Mouse (Mus musculus) kidney, embryonic 15.5 days (tissue): ENCODE results near the gene Isg20. TPM values are rescaled to one million over a fixed set of nuclear protein-coding genes. Genes with fewer than 3 reads are reported as not detected.

Source experiments
- ATAC-seq: fragments of 200-750 bp; cut with Nextera tagmentation; replicated peaks from 2 replicates; pipeline ENCODE4 v1.8.0; 2017; ENCODE audit warnings: moderate TSS enrichment; ENCODE audit not compliant: low FRiP score
- H3K27ac ChIP-seq: fragments of 300-500 bp; sonication (generic); 2 replicates; pipeline ENCODE4 v1.5.1; 2015; ENCODE audit warnings: mild to moderate bottlenecking, inconsistent platforms
- H3K27me3 ChIP-seq: fragments of 300-500 bp; sonication (generic); 2 replicates; pipeline ENCODE4 v1.6.1; 2015; ENCODE audit warnings: inconsistent platforms
- H3K36me3 ChIP-seq: fragments of 300-500 bp; sonication (generic); 2 replicates; pipeline ENCODE4 v1.6.1; 2015; ENCODE audit warnings: inconsistent platforms
- H3K4me1 ChIP-seq: fragments of 300-500 bp; sonication (generic); 2 replicates; pipeline ENCODE4 v1.6.1; 2015; ENCODE audit warnings: inconsistent platforms
- H3K4me2 ChIP-seq: fragments of 300-500 bp; sonication (generic); 2 replicates; pipeline ENCODE4 v1.6.1; 2015; ENCODE audit warnings: moderate library complexity, mild to moderate bottlenecking, inconsistent platforms
- H3K4me3 ChIP-seq: fragments of 300-500 bp; sonication (generic); replicated peaks from 2 replicates; pipeline ENCODE4 v1.5.1; 2015; ENCODE audit warnings: mild to moderate bottlenecking, inconsistent platforms
- H3K9ac ChIP-seq: fragments of 300-500 bp; sonication (generic); 2 replicates; pipeline ENCODE4 v1.6.1; 2015; ENCODE audit warnings: mild to moderate bottlenecking, inconsistent platforms
- H3K9me3 ChIP-seq: fragments of 300-500 bp; sonication (generic); replicated peaks from 2 replicates; pipeline ENCODE4 v1.6.1; 2016; ENCODE audit warnings: inconsistent platforms
- WGBS: fragments of 180-500 bp; shearing (Covaris S2); methylation state at CpG from one replicate; pipeline ENCODE4 v1.1.7; 2015; ENCODE audit warnings: mixed read lengths; 5-methylcytosine and 5-hydroxymethylcytosine counted together
- polyA plus RNA-seq: library from polyadenylated mRNA; unstranded; fragments of >200 nt; fragmentation: Nextera tagmentation; extraction: Ambion mirVana; gene quantifications from 2 replicates; pipeline ENCODE4 v1.2.1, GENCODE M21; 2015

Gene Isg20
- polyA plus RNA-seq, 1 experiment from 2014 or later, result 4.6 TPM

DNA sequence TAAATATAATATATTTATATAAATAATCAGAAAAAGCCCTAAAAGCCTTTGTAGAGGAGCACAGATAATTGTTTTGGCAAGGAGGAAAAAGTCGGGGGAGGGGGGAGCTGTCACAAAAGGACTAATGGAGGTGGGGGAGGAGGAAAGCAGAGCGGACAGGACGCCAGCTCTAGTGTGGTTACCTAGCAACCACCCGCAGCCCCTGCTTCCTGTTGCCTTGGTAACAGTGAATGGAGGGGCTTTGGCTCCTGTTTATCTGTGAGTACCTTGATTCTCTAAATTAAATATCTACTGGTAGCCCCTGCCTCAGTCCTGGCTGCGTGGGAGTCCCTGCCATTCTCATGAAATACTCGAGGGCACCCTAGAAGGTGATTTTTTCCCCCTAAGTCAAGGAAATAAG lies 29.1 kb upstream of the Isg20 start:
- peaks cover 28% of the 10 kb centered on the region for H3K4me1 ChIP-seq
- no peak for ATAC-seq
- H3K9ac ChIP-seq, result no peak overlapping the region
- no peaks in the 10 kb centered on the region for H3K9me3 ChIP-seq
- peaks cover 94% of the 10 kb centered on the region for H3K27me3 ChIP-seq
- 3% methylated on average over 6 of the region's 6 CpGs for WGBS
- no peak overlapping the region for H3K4me2 ChIP-seq
- H3K4me3 ChIP-seq, result no peak overlapping the region
- H3K27ac ChIP-seq, result no peak overlapping the region
- no peaks in the 10 kb centered on the region for H3K36me3 ChIP-seq

- no peak overlapping the region for H3K4me2 ChIP-seq
- H3K36me3 ChIP-seq, result no peaks in the 10 kb centered on the region
- no peak overlapping the region for H3K27ac ChIP-seq
- H3K4me1 ChIP-seq, result peaks cover 28% of the 10 kb centered on the region
- ATAC-seq, result no peak
- no peak overlapping the region for H3K4me3 ChIP-seq
- H3K27me3 ChIP-seq, result peaks cover 94% of the 10 kb centered on the region
- 79% methylated on average over 5 of the region's 5 CpGs for WGBS
- no peak overlapping the region for H3K9ac ChIP-seq
- H3K9me3 ChIP-seq, result no peaks in the 10 kb centered on the region
These were observed 27.8 kb upstream of the Isg20 start for GRCm38 (mm10) chr7:78885404-78885803.

DNA sequence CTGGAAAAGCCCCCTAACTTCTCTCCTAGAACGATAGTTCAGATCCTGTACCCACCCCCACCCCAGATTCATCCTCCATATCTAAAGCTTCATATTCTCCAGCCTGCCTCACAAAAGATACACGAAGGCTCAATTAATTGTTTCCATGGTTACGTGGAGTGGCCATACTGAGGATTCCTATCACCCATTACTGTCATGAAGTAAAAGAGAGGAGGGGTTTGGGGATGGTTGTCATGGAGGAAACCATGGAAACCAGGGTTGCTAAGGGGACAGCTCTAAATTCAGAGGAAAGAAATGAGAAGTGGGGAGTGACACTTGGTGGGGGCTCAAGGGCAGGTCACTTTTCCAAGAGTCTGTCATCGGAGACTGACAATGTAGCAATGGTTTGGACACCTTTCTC lies 26.7 kb upstream of the Isg20 start:
- Histone ChIP-seq H3K36me3 (no peaks in the 10 kb centered on the region), H3K4me1 (peaks cover 24% of the 10 kb centered on the region), H3K4me3 (no peak overlapping the region), H3K9ac (no peak overlapping the region), H3K27ac (no peak overlapping the region), H3K4me2 (no peak overlapping the region), H3K9me3 (no peaks in the 10 kb centered on the region), H3K27me3 (peaks cover 85% of the 10 kb centered on the region)
- ATAC-seq, result no peak
- 71% methylated on average over 4 of the region's 4 CpGs for WGBS

DNA sequence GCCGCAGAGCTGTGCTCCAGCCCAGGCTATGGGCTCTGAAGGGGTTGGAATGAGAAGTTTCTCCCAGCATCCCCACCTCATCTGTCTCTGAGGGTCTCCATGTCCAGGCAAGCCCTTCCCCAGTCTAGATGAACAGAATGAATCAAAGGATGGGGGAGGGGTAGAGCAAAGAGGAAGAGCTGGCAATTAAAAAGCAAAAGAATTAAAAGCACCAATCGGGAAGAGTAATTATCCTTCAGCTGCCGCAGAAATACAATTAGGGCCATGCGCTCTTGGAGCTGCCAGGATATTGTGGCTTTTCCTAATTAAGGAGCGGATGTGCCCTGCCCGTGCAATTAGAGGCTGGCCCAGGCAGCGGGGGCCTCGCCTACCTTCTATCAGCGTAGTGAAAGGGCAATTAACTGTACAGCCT lies 25.8 kb upstream of the Isg20 start:
- H3K9ac ChIP-seq, result no peak overlapping the region
- peaks cover 17% of the 10 kb centered on the region for H3K4me1 ChIP-seq
- H3K36me3 ChIP-seq, result no peaks in the 10 kb centered on the region
- H3K27ac ChIP-seq, result no peak overlapping the region
- H3K4me3 ChIP-seq, result no peak overlapping the region
- 25% methylated on average over 9 of the region's 9 CpGs for WGBS
- no peaks in the 10 kb centered on the region for H3K9me3 ChIP-seq
- no peak for ATAC-seq
- H3K4me2 ChIP-seq, result no peak overlapping the region
- H3K27me3 ChIP-seq, result peaks cover 78% of the 10 kb centered on the region

DNA sequence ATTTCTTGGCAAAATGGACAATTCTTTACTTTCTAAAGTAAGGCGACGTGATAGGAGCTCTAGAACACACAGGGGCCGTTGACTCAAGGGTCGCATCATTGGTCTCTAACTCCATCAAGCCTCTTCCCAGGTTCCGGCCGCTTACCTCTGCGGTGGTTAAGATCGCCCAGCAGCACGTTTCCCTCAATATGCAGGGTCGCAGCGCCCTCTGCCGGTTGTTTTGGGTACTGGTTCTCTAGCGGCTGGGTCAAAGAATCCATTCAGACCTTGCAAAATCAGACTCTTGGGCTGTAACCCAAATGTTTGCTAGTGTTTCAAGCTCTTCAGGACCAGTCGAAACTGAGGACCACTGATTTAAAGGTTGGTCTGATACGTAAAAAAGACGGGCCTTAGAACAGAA lies 22.6 kb upstream of the Isg20 start:
- Histone ChIP-seq H3K4me2 (no peak overlapping the region), H3K4me3 (no peak overlapping the region), H3K27ac (no peak overlapping the region), H3K27me3 (peaks cover 47% of the 10 kb centered on the region), H3K9ac (no peak overlapping the region), H3K9me3 (no peaks in the 10 kb centered on the region), H3K4me1 (0 out of 2 replicates have a peak, but pooled peaks cover 5% of the 10 kb centered on the region), H3K36me3 (no peaks in the 10 kb centered on the region)
- no peak for ATAC-seq
- WGBS, result 2% methylated on average over 16 of the region's 16 CpGs

- no peak for ATAC-seq
- H3K36me3 ChIP-seq, result peaks cover 11% of the 10 kb centered on the region
- 0 out of 2 replicates have a peak, but pooled peaks cover 2% of the 10 kb centered on the region for H3K9me3 ChIP-seq
- H3K4me2 ChIP-seq, result no peak overlapping the region
- no peak overlapping the region for H3K4me3 ChIP-seq
- peaks cover 20% of the 10 kb centered on the region for H3K4me1 ChIP-seq
- no peak overlapping the region for H3K9ac ChIP-seq
- H3K27ac ChIP-seq, result no peak overlapping the region
- whole genome bisulfite sequencing, result 89% methylated on average over 10 of the region's 10 CpGs
- peaks cover 14% of the 10 kb centered on the region for H3K27me3 ChIP-seq
These were observed 19.3 kb upstream of the Isg20 start for GRCm38 (mm10) chr7:78893917-78894316.

- peak overlapping the region; percentile 96 for H3K4me3 ChIP-seq
- H3K4me2 ChIP-seq, result peak overlapping the region; percentile 81
- H3K27me3 ChIP-seq, result peaks cover 5% of the 10 kb centered on the region
- H3K36me3 ChIP-seq, result peaks cover 11% of the 10 kb centered on the region
- 0 out of 2 replicates have a peak overlapping the region, but pooled peaks have one; percentile 31 for H3K9ac ChIP-seq
- ATAC-seq, result no peak
- H3K4me1 ChIP-seq, result peaks cover 20% of the 10 kb centered on the region
- 0 out of 2 replicates have a peak, but pooled peaks cover 2% of the 10 kb centered on the region for H3K9me3 ChIP-seq
- 54% methylated on average over 13 of the region's 13 CpGs for WGBS
- peak overlapping the region; percentile 72; the same call in 1 of the 2 replicates for H3K27ac ChIP-seq
These were observed 18.1 kb upstream of the Isg20 start for GRCm38 (mm10) chr7:78895021-78895652.

- Histone ChIP-seq H3K36me3 (peaks cover 11% of the 10 kb centered on the region), H3K4me3 (peak within 1 kb of the TSS; percentile 96), H3K9me3 (0 out of 2 replicates have a peak, but pooled peaks cover 2% of the 10 kb centered on the region), H3K27me3 (no peaks in the 10 kb centered on the region), H3K9ac (peak within 1 kb of the TSS; percentile 65), H3K27ac (peak within 1 kb of the TSS; percentile 72; the same call in 1 of the 2 replicates), H3K4me2 (peak within 1 kb of the TSS; percentile 81), H3K4me1 (peaks cover 20% of the 10 kb centered on the region)
- WGBS, result 3% methylated on average over 53 of the region's 53 CpGs
- peak; percentile 98 for ATAC-seq
These were observed 17.4 kb upstream of the Isg20 start, which contains the start of gene Aen for GRCm38 (mm10) chr7:78895653-78896333. Aen (plus strand) TSS chr7:78895854.

DNA sequence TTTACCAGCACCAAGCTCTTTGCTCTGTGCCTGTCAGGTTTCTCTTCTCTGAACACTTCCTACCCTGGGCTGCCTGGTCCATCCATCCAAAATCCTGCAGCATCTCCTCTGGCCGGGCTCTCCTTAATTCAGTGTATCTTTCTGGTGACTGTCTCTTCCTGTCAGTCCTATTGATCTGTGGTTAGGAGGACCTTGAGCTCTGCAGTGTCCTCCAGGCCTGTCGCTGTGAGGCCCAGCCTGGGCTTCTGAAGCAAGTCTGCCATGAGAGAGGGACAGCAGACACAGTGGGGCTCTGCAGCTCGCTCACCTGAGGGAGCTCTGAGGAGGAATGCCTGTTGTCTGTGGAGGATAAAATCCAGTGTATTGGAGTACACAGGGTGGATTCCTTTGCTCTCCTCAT lies 15.7 kb upstream of the Isg20 start:
- WGBS, result 96% methylated on average over 3 of the region's 3 CpGs
- no peak for ATAC-seq
- peaks cover 20% of the 10 kb centered on the region for H3K4me1 ChIP-seq
- 0 out of 2 replicates have a peak, but pooled peaks cover 2% of the 10 kb centered on the region for H3K9me3 ChIP-seq
- no peak overlapping the region for H3K27ac ChIP-seq
- H3K4me2 ChIP-seq, result 0 out of 2 replicates have a peak overlapping the region, but pooled peaks have one; percentile 81
- H3K27me3 ChIP-seq, result no peaks in the 10 kb centered on the region
- H3K4me3 ChIP-seq, result no peak overlapping the region
- H3K9ac ChIP-seq, result no peak overlapping the region
- peaks cover 20% of the 10 kb centered on the region for H3K36me3 ChIP-seq

DNA sequence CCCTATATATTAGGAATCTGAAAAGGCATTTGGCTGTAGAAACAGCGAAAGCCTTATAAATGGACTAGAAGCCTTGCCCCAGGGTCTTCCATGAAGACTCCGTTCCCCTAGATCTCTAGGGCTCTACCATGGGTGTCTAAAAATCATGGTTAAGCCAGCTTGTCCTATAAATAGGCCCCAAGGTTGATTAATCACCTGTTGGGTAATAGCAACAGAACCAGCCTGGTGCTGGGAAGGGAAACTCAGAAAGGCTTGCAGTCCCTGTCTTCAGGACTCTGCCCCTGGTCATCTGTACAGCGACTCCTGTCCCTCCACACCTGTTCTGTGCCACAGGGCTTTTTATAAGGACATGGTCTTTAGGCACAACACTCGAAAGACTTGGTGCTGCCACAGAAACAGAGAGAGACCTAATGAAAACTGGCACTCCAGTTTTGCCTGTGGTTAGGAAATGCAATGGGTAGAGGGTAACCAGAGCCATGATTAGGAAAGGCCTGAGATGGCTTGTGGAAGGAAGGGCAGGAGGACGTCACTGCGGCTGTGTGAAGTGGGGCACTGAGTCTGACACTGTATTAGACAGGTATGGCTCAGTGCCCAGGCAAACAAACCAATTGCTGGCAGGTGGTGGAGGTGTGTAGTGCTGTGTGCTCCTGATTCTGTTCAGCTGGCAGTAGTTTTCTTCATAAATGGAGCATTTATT lies 9.9 kb upstream of the Isg20 start:
- Histone ChIP-seq H3K4me2 (no peak overlapping the region), H3K4me1 (no peaks in the 10 kb centered on the region), H3K27ac (no peak overlapping the region), H3K4me3 (no peak overlapping the region), H3K27me3 (no peaks in the 10 kb centered on the region), H3K9ac (no peak overlapping the region), H3K36me3 (peaks cover 63% of the 10 kb centered on the region), H3K9me3 (no peaks in the 10 kb centered on the region)
- ATAC-seq, result no peak
- WGBS, result 94% methylated on average over 6 of the region's 6 CpGs

- 87% methylated on average over 2 of the region's 2 CpGs for WGBS
These were observed 9.0 kb upstream of the Isg20 start for GRCm38 (mm10) chr7:78904175-78904574.

DNA sequence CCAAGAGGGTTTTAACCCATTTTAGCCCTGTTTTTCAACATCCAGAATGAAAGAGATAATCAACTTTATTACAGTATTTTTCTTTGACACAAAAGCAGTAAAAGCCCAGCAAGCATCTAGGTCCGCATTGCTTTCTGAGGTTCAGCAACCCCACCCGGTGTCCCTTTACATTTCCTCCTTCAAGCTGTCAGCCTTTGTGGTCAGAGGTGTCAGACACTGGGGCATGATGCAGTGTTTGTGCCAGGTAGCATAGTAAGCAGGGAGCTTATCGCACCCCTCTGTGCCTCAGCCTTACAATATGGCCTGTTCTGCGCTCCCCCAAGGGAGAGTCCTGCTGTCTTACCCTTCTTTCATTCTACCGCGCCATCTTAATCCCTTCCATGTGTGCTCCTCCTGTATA lies 4.2 kb upstream of the Isg20 start:
- no peaks in the 10 kb centered on the region for H3K9me3 ChIP-seq
- WGBS, result 92% methylated on average over 6 of the region's 6 CpGs

More at GRCm38 (mm10) chr7:78904175-78904574, 9.0 kb upstream of the Isg20 start:
- Histone ChIP-seq H3K4me3 (no peak overlapping the region), H3K27me3 (no peaks in the 10 kb centered on the region), H3K4me1 (no peaks in the 10 kb centered on the region), H3K36me3 (peaks cover 64% of the 10 kb centered on the region), H3K4me2 (no peak overlapping the region), H3K27ac (no peak overlapping the region), H3K9me3 (no peaks in the 10 kb centered on the region), H3K9ac (no peak overlapping the region)
- ATAC-seq, result no peak

More for the DNA sequence above, 4.2 kb upstream of the Isg20 start:
- Histone ChIP-seq H3K27me3 (no peaks in the 10 kb centered on the region), H3K4me3 (no peak overlapping the region), H3K9ac (no peak overlapping the region), H3K36me3 (peaks cover 48% of the 10 kb centered on the region), H3K4me2 (no peak overlapping the region), H3K27ac (no peak overlapping the region), H3K4me1 (peaks cover 17% of the 10 kb centered on the region)
- ATAC-seq, result no peak
